Mouse (Mus musculus) CH12.LX (cell line): ENCODE results near the gene Gadd45gip1. TPM values are rescaled to one million over a fixed set of nuclear protein-coding genes. Genes with fewer than 3 reads are reported as not detected.

Experiments
- DNase-seq: peaks from one replicate; pipeline ENCODE4 v3.0.0-alpha.2; 2013; ENCODE audit errors: extremely low read depth
- H3K27ac ChIP-seq: 2 replicates; pipeline ENCODE4 v1.5.1; 2012; ENCODE audit warnings: low read depth, mild to moderate bottlenecking, control low read depth, moderate library complexity; ENCODE audit not compliant: insufficient read depth
- H3K27me3 ChIP-seq: replicated peaks from 2 replicates; pipeline ENCODE3; 2012; ENCODE audit warnings: inconsistent platforms
- H3K36me3 ChIP-seq, 2 experiments: replicated peaks in 1 of 2; 2 replicates each; pipeline versions ENCODE3 to v1.6.1; 2012; ENCODE audit warnings: inconsistent platforms in 1 of 2, low read length in 1 of 2, mild to moderate bottlenecking in 1 of 2, mixed read lengths in 1 of 2, moderate library complexity in 1 of 2; ENCODE audit not compliant: control insufficient read depth in 1 of 2, insufficient read depth in 1 of 2
- H3K4me1 ChIP-seq, 2 experiments: 2 replicates each; pipeline ENCODE4 v1.6.1; 2012; ENCODE audit warnings: inconsistent platforms in 1 of 2, moderate library complexity in 1 of 2; ENCODE audit not compliant: insufficient read depth in 2 of 2, control insufficient read depth in 1 of 2
- H3K4me2 ChIP-seq: 2 replicates; pipeline ENCODE4 v1.6.1; 2012; ENCODE audit warnings: low read depth, mild to moderate bottlenecking, control low read depth; ENCODE audit not compliant: poor library complexity, insufficient read depth, severe bottlenecking
- H3K4me3 ChIP-seq, 3 experiments: fragments of 150-350 bp in 1 of 3; sonication (generic) in 1 of 3; replicated peaks in 1 of 3; 2 replicates each; pipeline versions ENCODE3 to v1.5.1; 2011 to 2012; ENCODE audit warnings: low read depth in 2 of 3, low read length in 2 of 3, mild to moderate bottlenecking in 2 of 3, moderate library complexity in 2 of 3, control low read depth in 1 of 3, improper control_type of control experiment in 1 of 3, inconsistent platforms in 1 of 3, mixed read lengths in 1 of 3; ENCODE audit not compliant: poor library complexity in 1 of 3
- H3K79me2 ChIP-seq: replicated peaks from 2 replicates; pipeline ENCODE4 v1.6.1; 2012; ENCODE audit warnings: mild to moderate bottlenecking, moderate library complexity; ENCODE audit not compliant: control insufficient read depth, poor library complexity, insufficient read depth, severe bottlenecking; ENCODE audit errors: extremely low read depth
- H3K9ac ChIP-seq: 2 replicates; pipeline ENCODE4 v1.6.1; 2012; ENCODE audit warnings: low read depth, mild to moderate bottlenecking, control low read depth, moderate library complexity; ENCODE audit not compliant: insufficient read depth
- H3K9me3 ChIP-seq: replicated peaks from 2 replicates; pipeline ENCODE3; 2012; ENCODE audit warnings: low read length, inconsistent platforms, mixed read lengths
- BHLHE40 ChIP-seq: IDR thresholded peaks from 2 replicates; pipeline ENCODE4 v1.6.1; 2011; ENCODE audit warnings: mild to moderate bottlenecking, low read depth, low read length, improper control_type of control experiment
- CHD1 ChIP-seq: IDR thresholded peaks from 2 replicates; pipeline ENCODE4 v1.6.1; 2012; ENCODE audit warnings: low read depth, low read length, improper control_type of control experiment, inconsistent platforms
- CHD2 ChIP-seq: IDR thresholded peaks from 2 replicates; pipeline ENCODE4 v1.6.1; 2011; ENCODE audit warnings: low read length, improper control_type of control experiment
- ETS1 ChIP-seq: conservative IDR thresholded peaks from 2 replicates; pipeline ENCODE4 v1.6.1; 2012; ENCODE audit warnings: low read depth, mild to moderate bottlenecking, inconsistent platforms, low read length, improper control_type of control experiment, moderate library complexity
- HCFC1 ChIP-seq: IDR thresholded peaks from 2 replicates; pipeline ENCODE4 v1.6.1; 2012; ENCODE audit warnings: low read depth, mild to moderate bottlenecking, inconsistent platforms, low read length, improper control_type of control experiment
- JUN ChIP-seq: IDR thresholded peaks from 2 replicates; pipeline ENCODE4 v1.6.1; 2011; ENCODE audit warnings: low read depth, mild to moderate bottlenecking, low read length, improper control_type of control experiment, moderate library complexity; ENCODE audit not compliant: insufficient read depth
- KAT2A ChIP-seq: IDR thresholded peaks from 2 replicates; pipeline ENCODE4 v1.6.1; 2012; ENCODE audit warnings: low read length, improper control_type of control experiment, inconsistent platforms; ENCODE audit not compliant: insufficient replicate concordance
- MAX ChIP-seq: IDR thresholded peaks from 2 replicates; pipeline ENCODE4 v1.6.1; 2011; ENCODE audit warnings: low read length, improper control_type of control experiment
- MAZ ChIP-seq: IDR thresholded peaks from 2 replicates; pipeline ENCODE4 v1.6.1; 2012; ENCODE audit warnings: low read depth, mild to moderate bottlenecking, inconsistent platforms, low read length, improper control_type of control experiment, moderate library complexity
- MEF2A ChIP-seq: IDR thresholded peaks from 2 replicates; pipeline ENCODE4 v1.6.1; 2014; ENCODE audit warnings: low read depth, mild to moderate bottlenecking, inconsistent platforms, low read length, improper control_type of control experiment, borderline replicate concordance
- POLR2A ChIP-seq: IDR thresholded peaks from 2 replicates; pipeline ENCODE4 v1.6.1; 2011; ENCODE audit warnings: low read depth, mild to moderate bottlenecking, improper control_type of control experiment, low read length
- RAD21 ChIP-seq: IDR thresholded peaks from 2 replicates; pipeline ENCODE4 v1.6.1; 2011; ENCODE audit warnings: low read depth, mild to moderate bottlenecking, low read length, improper control_type of control experiment, moderate library complexity
- TBP ChIP-seq: conservative IDR thresholded peaks from 2 replicates; pipeline ENCODE4 v1.6.1; 2011; ENCODE audit warnings: low read depth, low read length, improper control_type of control experiment
- UBTF ChIP-seq: IDR thresholded peaks from 2 replicates; pipeline ENCODE4 v1.6.1; 2012; ENCODE audit warnings: low read depth, mild to moderate bottlenecking, inconsistent platforms, low read length, improper control_type of control experiment, moderate library complexity
- ZC3H11A ChIP-seq: IDR thresholded peaks from 2 replicates; pipeline ENCODE4 v1.6.1; 2012; ENCODE audit warnings: low read depth, mild to moderate bottlenecking, inconsistent platforms, low read length, improper control_type of control experiment
- ZNF384 ChIP-seq: IDR thresholded peaks from 2 replicates; pipeline ENCODE4 v1.6.1; 2012; ENCODE audit warnings: low read depth, low read length, improper control_type of control experiment, inconsistent platforms
- dilution Hi-C: fragments of 300-500 bp; cut with MboI; formaldehyde crosslinking; loops from 2 replicates; pipeline ENCODE4 v1.14.3; 2020; ENCODE audit warnings: low sequenced_read_pairs; ENCODE audit not compliant: extremely low pct_unique_long_range_greater_than_20kb, extremely low pct_ligation_motif_present
- in situ Hi-C: fragments of 300-500 bp; cut with MboI; formaldehyde crosslinking; loops from 3 replicates; pipeline ENCODE4 v1.14.3; 2019; ENCODE audit warnings: low sequenced_read_pairs, low pct_ligation_motif_present, low pct_unique_long_range_greater_than_20kb, mixed read lengths
- polyA plus RNA-seq: library from polyadenylated mRNA; unstranded; fragments of >175 nt; gene quantifications from 2 replicates; pipeline ENCODE4 v1.2.1, GENCODE M21; 2012; ENCODE audit warnings: low read depth; ENCODE audit not compliant: insufficient read length
- total RNA-seq, 2 experiments: library from RNA; depleted of rRNA; stranded (reverse); fragments of 300-350 nt in 1 of 2; fragments of >200 nt in 1 of 2; gene quantifications; 2 replicates each; pipeline ENCODE4 v1.2.3; 2012 to 2014

Gadd45gip1 gene
- total and polyA plus RNA-seq, 3 experiments, result 53.6 to 57.6 (median 56.6) TPM

DNA sequence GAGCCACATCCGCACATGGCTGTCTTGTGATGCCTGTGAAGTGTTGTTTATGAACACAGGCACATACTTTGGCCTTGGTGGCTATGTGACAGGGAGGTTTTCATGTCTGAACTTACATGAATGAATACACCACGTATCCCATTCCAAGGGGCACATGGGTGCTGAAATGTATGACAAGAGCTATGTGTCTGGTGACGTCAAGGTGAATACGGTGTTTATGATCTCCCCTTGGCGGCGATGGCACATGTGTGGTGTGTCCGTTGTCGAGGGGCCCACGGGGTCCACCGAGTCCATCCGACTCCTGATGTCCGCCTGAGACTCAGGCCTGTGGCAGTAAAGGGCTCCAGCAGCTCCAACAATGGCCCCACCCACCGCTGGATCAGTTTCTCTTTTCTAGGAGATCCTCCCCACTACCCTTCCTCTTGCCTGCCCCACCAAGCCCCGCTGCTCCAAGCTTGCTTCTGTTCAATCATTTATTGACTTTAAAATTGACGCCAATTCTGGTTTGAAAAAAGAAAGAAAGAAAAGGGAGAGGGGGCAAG is 34.0 kb upstream of the Gadd45gip1 start:
- dilution Hi-C loops, result no loop called here

GRCm38 (mm10) chr8:84797971-84798370 is 33.4 kb upstream of the Gadd45gip1 start:
- dilution Hi-C loops, result no loop called here
- no peaks in the 10 kb centered on the region for H3K36me3 ChIP-seq
- TF ChIP-seq MEF2A (no peak), RAD21 (no peak), KAT2A (no peak), JUN (no peak), ZC3H11A (no peak), CHD2 (no peak), MAZ (no peak), ETS1 (no peak), CHD1 (no peak), POLR2A (no peak)
- no peak overlapping the region for H3K4me3 ChIP-seq
- H3K27ac ChIP-seq, result no peak overlapping the region
- H3K27me3 ChIP-seq, result peaks cover 88% of the 10 kb centered on the region
- H3K9ac ChIP-seq, result no peak overlapping the region
- no peaks in the 10 kb centered on the region for H3K79me2 ChIP-seq
- peaks cover 7% of the 10 kb centered on the region for H3K9me3 ChIP-seq
- in situ Hi-C loops, result no loop called here
- H3K4me2 ChIP-seq, result no peak overlapping the region
- DNase-seq, result no peak
- peaks cover 3 to 4% of the 10 kb centered on the region in 2 experiments for H3K4me1 ChIP-seq

More for the DNA sequence above, 34.0 kb upstream of the Gadd45gip1 start:
- H3K4me1 ChIP-seq, result peaks cover 3 to 4% of the 10 kb centered on the region in 2 experiments
- DNase-seq, result no peak
- no peak overlapping the region for H3K9ac ChIP-seq
- no peak overlapping the region for H3K4me2 ChIP-seq
- no peaks in the 10 kb centered on the region for H3K36me3 ChIP-seq
- in situ Hi-C loops, result no loop called here
- no peak overlapping the region for H3K27ac ChIP-seq
- H3K79me2 ChIP-seq, result no peaks in the 10 kb centered on the region
- no peak for TF ChIP-seq RAD21
- no peak for TF ChIP-seq BHLHE40
- TF ChIP-seq HCFC1, result no peak
- TF ChIP-seq TBP, result no peak
- TF ChIP-seq ZNF384, result no peak
- TF ChIP-seq MAX, result no peak
- TF ChIP-seq UBTF, result no peak
- TF ChIP-seq, all 38 proteins: peak for 0
- Histone ChIP-seq H3K9me3 (peaks cover 7% of the 10 kb centered on the region), H3K4me3 (no peak overlapping the region), H3K27me3 (peaks cover 88% of the 10 kb centered on the region)
